Mouse (Mus musculus): Measurements from ENCODE around the gene Dlg4. TPM values are rescaled to one million over a fixed set of nuclear protein-coding genes. Genes with fewer than 3 reads are reported as not detected.

Gene Dlg4
- total and polyA plus RNA-seq, 2 experiments from 2014 or later = 18.1 to 269 TPM

DNA sequence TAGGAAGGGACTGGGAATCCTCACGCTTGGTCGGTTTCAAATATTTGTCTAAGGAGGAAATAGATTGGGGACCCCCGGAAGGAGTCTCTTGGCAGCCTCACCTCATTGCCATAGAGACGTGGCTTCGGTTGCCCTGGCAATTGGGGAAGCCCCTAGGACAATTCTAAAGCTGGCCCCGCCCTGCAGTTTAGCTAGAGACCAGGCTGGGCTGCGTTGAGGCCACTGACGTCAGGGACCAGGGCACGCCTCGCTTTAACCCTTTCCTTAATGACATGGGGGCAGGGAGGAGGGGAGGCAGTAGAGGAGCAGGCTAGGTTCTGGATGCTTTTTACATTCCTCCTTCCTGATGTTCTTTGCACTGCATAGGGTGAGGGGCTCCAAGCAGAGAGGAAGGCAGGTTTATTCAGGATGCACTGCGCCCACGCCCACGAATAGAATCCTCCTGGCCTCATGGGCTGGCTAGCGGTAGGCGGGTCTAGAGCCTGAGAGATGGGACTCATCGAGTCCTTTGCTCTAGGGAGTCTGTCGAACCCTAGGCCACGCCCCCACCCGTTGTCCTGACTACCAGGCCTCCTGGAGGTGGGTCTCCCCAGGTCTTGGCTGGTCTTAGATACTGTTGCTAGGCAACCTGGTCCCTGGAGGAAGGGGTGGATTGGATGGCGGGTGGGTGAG is 12.5 kb downstream of the Dlg4 start:
- WGBS = 1% methylated on average over 20 of the region's 20 CpGs
- ATAC-seq (ENCODE audit: low FRiP score) = peak; percentile 93

DNA sequence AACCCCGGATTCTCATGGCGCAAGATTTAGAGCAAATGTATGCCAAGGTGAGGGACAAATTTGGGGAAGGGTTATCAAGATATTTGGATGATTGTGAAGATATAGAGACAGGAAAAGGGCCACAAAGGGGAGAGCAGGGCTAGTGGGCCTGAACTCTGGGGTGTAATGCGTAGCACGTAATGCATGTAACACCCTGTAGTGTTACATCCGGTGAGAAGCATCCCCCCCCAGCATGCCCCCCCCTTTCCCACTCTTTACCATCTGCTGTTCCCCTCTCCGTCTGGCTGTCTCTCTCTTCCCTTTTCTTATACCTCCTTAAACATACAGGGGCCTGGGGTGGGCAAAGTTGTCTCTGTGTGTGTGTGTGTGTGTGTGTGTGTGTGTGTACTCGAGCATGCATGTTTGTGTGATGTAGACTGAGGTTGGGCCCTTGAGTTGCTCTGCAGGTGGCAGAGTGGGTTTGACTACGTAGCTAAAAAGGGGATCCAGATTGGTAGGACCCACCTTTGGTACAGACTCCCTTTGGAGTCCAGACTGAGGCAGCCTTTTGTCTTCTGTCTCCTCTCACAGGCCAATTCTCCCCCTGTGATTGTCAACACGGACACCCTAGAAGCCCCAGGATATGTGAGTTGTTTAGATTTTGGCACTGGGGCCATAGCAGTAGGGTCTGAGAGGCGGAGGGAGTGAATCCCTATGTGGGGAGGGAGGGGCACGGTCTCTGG is 13.2 kb downstream of the Dlg4 start:
- ATAC-seq (ENCODE audit: low FRiP score) (peak; percentile 55; the same call in 1 of the 2 replicates), DNase-seq (ENCODE audit: low spot score) (peak; percentile 17)
- WGBS = 20% methylated on average over 11 of the region's 11 CpGs
- no peak for TF ChIP-seq CTCF (IDR thresholded peaks at IDR 0.05)
- H3K4me2 ChIP-seq (ENCODE audit: low read depth, low read length, poor library complexity, severe bottlenecking) = peak overlapping the region; percentile 58
- H3K4me3 ChIP-seq (ENCODE audit: low read depth, low read length) = peak overlapping the region; percentile 30
- H3K27me3 ChIP-seq (ENCODE audit: insufficient read depth, low read length) = no peaks in the 10 kb centered on the region
- H3K27ac ChIP-seq (ENCODE audit: low read depth, low read length) = peak overlapping the region; percentile 90
- H3K9ac ChIP-seq (replicated peaks; ENCODE audit: low read length, poor library complexity, severe bottlenecking) = peak overlapping the region; percentile 50
- peaks cover 33% of the 10 kb centered on the region for H3K36me3 ChIP-seq (ENCODE audit: insufficient read depth, low read length)
- H3K4me1 ChIP-seq (ENCODE audit: insufficient read depth, low read length) = peaks cover 37% of the 10 kb centered on the region
- H3K9me3 ChIP-seq (ENCODE audit: low read length) = no peaks in the 10 kb centered on the region

More for the DNA sequence above, 12.5 kb downstream of the Dlg4 start:
- no peak; the same call in none of the 2 replicates for TF ChIP-seq CTCF (IDR thresholded peaks at IDR 0.05)
- H3K27me3 ChIP-seq (ENCODE audit: insufficient read depth, low read length) = no peaks in the 10 kb centered on the region
- H3K9ac ChIP-seq (replicated peaks; ENCODE audit: low read length, poor library complexity, severe bottlenecking) = peak overlapping the region; percentile 54
- H3K9me3 ChIP-seq (ENCODE audit: low read length) = no peaks in the 10 kb centered on the region
- H3K27ac ChIP-seq (ENCODE audit: low read depth, low read length) = peak overlapping the region; percentile 90
- H3K36me3 ChIP-seq (ENCODE audit: insufficient read depth, low read length) = peaks cover 28% of the 10 kb centered on the region
- peak overlapping the region; percentile 30 for H3K4me3 ChIP-seq (ENCODE audit: low read depth, low read length)
- peak; percentile 99 for DNase-seq (ENCODE audit: low spot score)
- peaks cover 39% of the 10 kb centered on the region for H3K4me1 ChIP-seq (ENCODE audit: insufficient read depth, low read length)
- peak overlapping the region; percentile 58 for H3K4me2 ChIP-seq (ENCODE audit: low read depth, low read length, poor library complexity, severe bottlenecking)

GRCm38 (mm10) chr11:70030651-70031320 is 14.0 kb downstream of the Dlg4 start:
- H3K27ac ChIP-seq (ENCODE audit: low read depth, low read length) = peak overlapping the region; percentile 90; the same call in 1 of the 2 replicates
- H3K4me2 ChIP-seq (ENCODE audit: low read depth, low read length, poor library complexity, severe bottlenecking) = peak overlapping the region; percentile 58
- peaks cover 37% of the 10 kb centered on the region for H3K4me1 ChIP-seq (ENCODE audit: insufficient read depth, low read length)
- H3K9ac ChIP-seq (replicated peaks; ENCODE audit: low read length, poor library complexity, severe bottlenecking) = no peak overlapping the region
- no peak for TF ChIP-seq CTCF (IDR thresholded peaks at IDR 0.05)
- 91% methylated on average over 28 of the region's 28 CpGs for WGBS
- peak overlapping the region; percentile 30; the same call in 1 of the 2 replicates for H3K4me3 ChIP-seq (ENCODE audit: low read depth, low read length)
- no peaks in the 10 kb centered on the region for H3K27me3 ChIP-seq (ENCODE audit: insufficient read depth, low read length)
- peaks cover 36% of the 10 kb centered on the region for H3K36me3 ChIP-seq (ENCODE audit: insufficient read depth, low read length)
- H3K9me3 ChIP-seq (ENCODE audit: low read length) = no peaks in the 10 kb centered on the region
- ATAC-seq (ENCODE audit: low FRiP score) (no peak), DNase-seq (ENCODE audit: low spot score) (no peak)

GRCm38 (mm10) chr11:70031321-70031670 is 14.6 kb downstream of the Dlg4 start:
- Histone ChIP-seq H3K36me3 (ENCODE audit: insufficient read depth, low read length) (peaks cover 36% of the 10 kb centered on the region), H3K4me2 (ENCODE audit: low read depth, low read length, poor library complexity, severe bottlenecking) (no peak overlapping the region), H3K27ac (ENCODE audit: low read depth, low read length) (no peak overlapping the region), H3K27me3 (ENCODE audit: insufficient read depth, low read length) (no peaks in the 10 kb centered on the region), H3K4me1 (ENCODE audit: insufficient read depth, low read length) (peaks cover 34% of the 10 kb centered on the region), H3K4me3 (ENCODE audit: low read depth, low read length) (no peak overlapping the region), H3K9me3 (ENCODE audit: low read length) (no peaks in the 10 kb centered on the region), H3K9ac (replicated peaks; ENCODE audit: low read length, poor library complexity, severe bottlenecking) (no peak overlapping the region)
- no peak for TF ChIP-seq CTCF (IDR thresholded peaks at IDR 0.05)
- WGBS = 94% methylated on average over 11 of the region's 11 CpGs
- no peak for ATAC-seq (ENCODE audit: low FRiP score)
- DNase-seq (ENCODE audit: low spot score) = no peak

GRCm38 (mm10) chr11:70038174-70038573 is 21.4 kb downstream of the Dlg4 start:
- no peak overlapping the region for H3K4me3 ChIP-seq (ENCODE audit: low read depth, low read length)
- WGBS = 84% methylated on average over 7 of the region's 7 CpGs
- no peak overlapping the region for H3K9ac ChIP-seq (replicated peaks; ENCODE audit: low read length, poor library complexity, severe bottlenecking)
- TF ChIP-seq CTCF (IDR thresholded peaks at IDR 0.05) = no peak
- H3K9me3 ChIP-seq (ENCODE audit: low read length) = no peaks in the 10 kb centered on the region
- H3K4me2 ChIP-seq (ENCODE audit: low read depth, low read length, poor library complexity, severe bottlenecking) = no peak overlapping the region
- no peaks in the 10 kb centered on the region for H3K27me3 ChIP-seq (ENCODE audit: insufficient read depth, low read length)
- H3K36me3 ChIP-seq (ENCODE audit: insufficient read depth, low read length) = peaks cover 66% of the 10 kb centered on the region
- H3K27ac ChIP-seq (ENCODE audit: low read depth, low read length) = no peak overlapping the region
- H3K4me1 ChIP-seq (ENCODE audit: insufficient read depth, low read length) = no peaks in the 10 kb centered on the region
- DNase-seq (ENCODE audit: low spot score) = no peak
- no peak for ATAC-seq (ENCODE audit: low FRiP score)

Data from midbrain, postnatal 0 days (tissue).